Mouse (Mus musculus) heart, embryonic 14.5 days (tissue): ENCODE measurements around the gene Dus2. TPM values are rescaled to one million over a fixed set of nuclear protein-coding genes. Genes with fewer than 3 reads are reported as not detected.

Experiments used
- ATAC-seq: fragments of 200-750 bp; cut with Nextera tagmentation; 2 replicates; pipeline ENCODE4 v1.8.0; 2017; ENCODE audit warnings: low read depth, moderate TSS enrichment; ENCODE audit not compliant: insufficient number of reproducible peaks, insufficient read depth, low FRiP score
- H3K27ac ChIP-seq, 2 experiments: fragments of 200-500 bp in 1 of 2; fragments of 300-500 bp in 1 of 2; sonication (generic) in 1 of 2; replicated peaks in 1 of 2; 2 replicates each; pipeline ENCODE4 v1.5.1; 2012 to 2014; ENCODE audit warnings: low read depth in 2 of 2, low read length in 2 of 2, control low read depth in 1 of 2, mild to moderate bottlenecking in 1 of 2, mixed read lengths in 1 of 2; ENCODE audit not compliant: control insufficient read depth in 1 of 2, insufficient read depth in 1 of 2
- H3K27me3 ChIP-seq: fragments of 300-500 bp; sonication (generic); 2 replicates; pipeline ENCODE4 v1.6.1; 2014; ENCODE audit warnings: mild to moderate bottlenecking, low read length, control low read depth; ENCODE audit not compliant: control insufficient read depth, insufficient read depth
- H3K36me3 ChIP-seq: fragments of 300-500 bp; sonication (generic); 2 replicates; pipeline ENCODE4 v1.6.1; 2014; ENCODE audit warnings: mild to moderate bottlenecking, control low read depth, low read length, mixed read lengths; ENCODE audit not compliant: control insufficient read depth, insufficient read depth
- H3K4me1 ChIP-seq, 2 experiments: fragments of 200-500 bp in 1 of 2; fragments of 300-500 bp in 1 of 2; sonication (generic) in 1 of 2; 2 replicates each; pipeline ENCODE4 v1.6.1; 2012 to 2014; ENCODE audit warnings: low read length in 2 of 2, control low read depth in 1 of 2, mixed read lengths in 1 of 2; ENCODE audit not compliant: control insufficient read depth in 2 of 2, insufficient read depth in 2 of 2
- H3K4me2 ChIP-seq: fragments of 300-500 bp; sonication (generic); 2 replicates; pipeline ENCODE4 v1.6.1; 2014; ENCODE audit warnings: mild to moderate bottlenecking, low read length
- H3K4me3 ChIP-seq, 2 experiments: fragments of 200-500 bp in 1 of 2; fragments of 300-500 bp in 1 of 2; sonication (generic) in 1 of 2; 2 replicates each; pipeline ENCODE4 v1.5.1; 2012 to 2014; ENCODE audit warnings: low read length in 2 of 2, mild to moderate bottlenecking in 2 of 2, control low read depth in 1 of 2, low read depth in 1 of 2, moderate library complexity in 1 of 2; ENCODE audit not compliant: control insufficient read depth in 1 of 2, insufficient read depth in 1 of 2
- H3K9ac ChIP-seq: fragments of 300-500 bp; sonication (generic); 2 replicates; pipeline ENCODE4 v1.6.1; 2014; ENCODE audit warnings: mild to moderate bottlenecking, low read length
- H3K9me3 ChIP-seq: fragments of 300-500 bp; sonication (generic); 2 replicates; pipeline ENCODE4 v1.6.1; 2016; ENCODE audit warnings: low read length, control low read depth; ENCODE audit not compliant: control insufficient read depth
- WGBS: fragments of 180-500 bp; shearing (Covaris S2); extraction: QIAGEN DNeasy Blood & Tissue Kit; methylation state at CpG from one replicate; pipeline ENCODE4 v1.1.7; 2014; 5-methylcytosine and 5-hydroxymethylcytosine counted together
- microRNA-seq: library from miRNA; unstranded; fragments of <30 nt; microRNA quantifications from one replicate; pipeline ENCODE4, GENCODE M21; 2016
- polyA plus RNA-seq: library from polyadenylated mRNA; unstranded; fragments of >200 nt; fragmentation: Nextera tagmentation; extraction: Ambion mirVana; gene quantifications from 2 replicates; pipeline ENCODE4 v1.2.1, GENCODE M21; 2014

Dus2 gene
- polyA plus RNA-seq, 1 experiment from 2014 or later, result 15.2 TPM

- H3K4me1 ChIP-seq, result peaks cover 0 to 8% of the 10 kb centered on the region in 2 experiments; a peak in 2 of 4 replicates
- no peaks in the 10 kb centered on the region for H3K27me3 ChIP-seq
- ATAC-seq, result no peak
- no peak overlapping the region for H3K9ac ChIP-seq
- no peak overlapping the region for H3K4me3 ChIP-seq
- H3K27ac ChIP-seq, result no peak overlapping the region
- peaks cover 14% of the 10 kb centered on the region for H3K36me3 ChIP-seq
- no peaks in the 10 kb centered on the region for H3K9me3 ChIP-seq
- H3K4me2 ChIP-seq, result no peak overlapping the region
- WGBS, result 94% methylated on average over 1 of the region's 1 CpGs
Observed at GRCm38 (mm10) chr8:106077452-106078067, 86.4 kb downstream of the Dus2 start.

GRCm38 (mm10) chr8:106102321-106102720, 111.2 kb downstream of the Dus2 start:
- ATAC-seq, result no peak
- WGBS, result 86% methylated on average over 4 of the region's 4 CpGs
- Histone ChIP-seq H3K9me3 (no peaks in the 10 kb centered on the region), H3K27ac (no peak overlapping the region), H3K27me3 (no peaks in the 10 kb centered on the region), H3K9ac (no peak overlapping the region), H3K4me3 (no peak overlapping the region), H3K36me3 (peaks cover 63% of the 10 kb centered on the region), H3K4me1 (no peaks in the 10 kb centered on the region), H3K4me2 (no peak overlapping the region)

Small RNA genes lying within 50 kb of the gene (microRNA-seq; reads per million reads assigned to microRNA genes)
- gene Mir7074, result not detected

Other genes starting within 250 kb of the Dus2 start
- gene Gfod2, start 232.7 kb upstream of the Dus2 start, polyA plus RNA-seq, result 6.8 and 8.9 TPM in 2 replicates
- 10.6 and 11.5 TPM in 2 replicates for gene Ranbp10, start 164.0 kb upstream of the Dus2 start, polyA plus RNA-seq
- gene Tsnaxip1, start 163.6 kb upstream of the Dus2 start, polyA plus RNA-seq, result not detected in 2 replicates
- 34.7 and 37.2 TPM in 2 replicates for gene Cenpt, start 138.1 kb upstream of the Dus2 start, polyA plus RNA-seq
- gene Thap11, start 136.2 kb upstream of the Dus2 start, polyA plus RNA-seq, result 41.9 and 42.5 TPM in 2 replicates
- gene Nutf2, start 130.8 kb upstream of the Dus2 start, polyA plus RNA-seq, result 190 and 205 TPM in 2 replicates
- 24.0 and 27.7 TPM in 2 replicates for gene Edc4, start 110.5 kb upstream of the Dus2 start, polyA plus RNA-seq
- 1.1 and 1.2 TPM in 2 replicates for gene Nrn1l, start 97.8 kb upstream of the Dus2 start, polyA plus RNA-seq
- gene Pskh1, start 90.9 kb upstream of the Dus2 start, polyA plus RNA-seq, result 17.6 and 18.6 TPM in 2 replicates
- 0.43 and 1.1 TPM in 2 replicates for gene Ctrl, start 57.5 kb upstream of the Dus2 start, polyA plus RNA-seq
- 73.7 and 74.2 TPM in 2 replicates for gene Psmb10, start 52.9 kb upstream of the Dus2 start, polyA plus RNA-seq
- 1.2 and 1.3 TPM in 2 replicates for gene Lcat, start 48.0 kb upstream of the Dus2 start, polyA plus RNA-seq
- gene Slc12a4, start 25.2 kb upstream of the Dus2 start, polyA plus RNA-seq, result 32.7 and 38.4 TPM in 2 replicates
- gene Dpep3, start 11.9 kb upstream of the Dus2 start, polyA plus RNA-seq, result not detected in 2 replicates
- gene Dpep2nb, start 14.6 kb downstream of the Dus2 start, polyA plus RNA-seq, result 0.24 TPM in 1 of 2 replicates, not detected in the other
- 11.6 and 13.1 TPM in 2 replicates for gene Ddx28, start 20.5 kb downstream of the Dus2 start, polyA plus RNA-seq
- 4.5 and 4.7 TPM in 2 replicates for gene Nfatc3, start 67.5 kb downstream of the Dus2 start, polyA plus RNA-seq
- 0.34 and 0.55 TPM in 2 replicates for gene Esrp2, start 145.6 kb downstream of the Dus2 start, polyA plus RNA-seq
- 2.4 and 2.5 TPM in 2 replicates for gene Pla2g15, start 159.1 kb downstream of the Dus2 start, polyA plus RNA-seq
- gene Slc7a6, start 177.5 kb downstream of the Dus2 start, polyA plus RNA-seq, result 40.4 TPM in 2 replicates
- 18.7 and 20.9 TPM in 2 replicates for gene Slc7a6os, start 219.6 kb downstream of the Dus2 start, polyA plus RNA-seq
- gene Prmt7, start 219.6 kb downstream of the Dus2 start, polyA plus RNA-seq, result 33.7 and 33.9 TPM in 2 replicates